Mouse (Mus musculus) stomach, postnatal 0 days (tissue): ENCODE data around the gene Gramd1c.

Experiments
- CTCF ChIP-seq: IDR thresholded peaks from 2 replicates; pipeline ENCODE4 v1.5.1; 2016; ENCODE audit warnings: antibody characterized with exemption, low read depth, mild to moderate bottlenecking, moderate library complexity
- EP300 ChIP-seq: optimal IDR thresholded peaks from 2 replicates; pipeline ENCODE3; 2016; ENCODE audit warnings: antibody characterized with exemption

GRCm38 (mm10) chr16:44102925-44103324 is 39.8 kb upstream of the Gramd1c start:
- TF ChIP-seq CTCF, result peak; percentile 44
- TF ChIP-seq EP300, result no peak
